Mouse (Mus musculus) midbrain, embryonic 13.5 days (tissue): ENCODE results near the gene Rps27. TPM values are rescaled to one million over a fixed set of nuclear protein-coding genes. Genes with fewer than 3 reads are reported as not detected.

Experiments used
- ATAC-seq: fragments of 200-750 bp; cut with Nextera tagmentation; 2 replicates; pipeline ENCODE4 v1.8.0; 2017; ENCODE audit warnings: mild to moderate bottlenecking, moderate TSS enrichment, moderate library complexity
- H3K27ac ChIP-seq: fragments of 300-500 bp; sonication (generic); 2 replicates; pipeline ENCODE4 v1.5.1; 2015; ENCODE audit warnings: inconsistent platforms, mild to moderate bottlenecking, moderate library complexity
- H3K27me3 ChIP-seq: fragments of 300-500 bp; sonication (generic); 2 replicates; pipeline ENCODE4 v1.6.1; 2015; ENCODE audit warnings: mild to moderate bottlenecking, inconsistent platforms
- H3K36me3 ChIP-seq: fragments of 300-500 bp; sonication (generic); 2 replicates; pipeline ENCODE4 v1.6.1; 2015; ENCODE audit warnings: mild to moderate bottlenecking, inconsistent platforms
- H3K4me1 ChIP-seq: fragments of 300-500 bp; sonication (generic); replicated peaks from 2 replicates; pipeline ENCODE4 v1.6.1; 2015; ENCODE audit warnings: inconsistent platforms
- H3K4me2 ChIP-seq: fragments of 300-500 bp; sonication (generic); replicated peaks from 2 replicates; pipeline ENCODE4 v1.6.1; 2015; ENCODE audit warnings: moderate library complexity, mild to moderate bottlenecking, inconsistent platforms
- H3K4me3 ChIP-seq: fragments of 300-500 bp; sonication (generic); replicated peaks from 2 replicates; pipeline ENCODE4 v1.5.1; 2015; ENCODE audit warnings: mild to moderate bottlenecking, inconsistent platforms
- H3K9ac ChIP-seq: fragments of 300-500 bp; sonication (generic); replicated peaks from 2 replicates; pipeline ENCODE4 v1.6.1; 2015; ENCODE audit warnings: mild to moderate bottlenecking, inconsistent platforms
- H3K9me3 ChIP-seq: fragments of 300-500 bp; sonication (generic); 2 replicates; pipeline ENCODE4 v1.6.1; 2016; ENCODE audit warnings: mild to moderate bottlenecking, inconsistent platforms
- WGBS: fragments of 180-500 bp; shearing (Covaris S2); methylation state at CpG from one replicate; pipeline ENCODE4 v1.1.7; 2015; 5-methylcytosine and 5-hydroxymethylcytosine counted together
- polyA plus RNA-seq: library from polyadenylated mRNA; unstranded; fragments of >200 nt; fragmentation: Nextera tagmentation; extraction: Ambion mirVana; gene quantifications from 2 replicates; pipeline ENCODE4 v1.2.1, GENCODE M21; 2015

The Rps27 gene
- polyA plus RNA-seq, 1 experiment from 2014 or later: 1,129 TPM

DNA sequence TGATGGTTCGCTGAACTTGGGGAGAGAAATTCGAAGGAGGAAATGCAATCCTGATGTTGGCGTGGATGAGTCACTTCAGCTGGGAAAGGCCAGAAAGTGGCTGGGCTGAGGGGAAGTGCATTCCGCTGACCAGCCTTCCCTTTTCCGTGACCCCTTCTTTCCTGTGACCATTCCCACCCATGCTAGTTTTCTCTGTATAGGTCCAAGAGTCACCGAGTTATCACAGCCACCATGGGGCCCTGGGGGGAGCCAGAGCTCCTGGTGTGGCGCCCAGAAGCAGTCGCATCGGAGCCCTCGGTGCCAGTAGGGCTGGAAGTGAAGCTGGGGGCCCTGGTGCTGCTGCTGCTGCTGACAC, 35.3 kb upstream of the Rps27 start:
- no peak for ATAC-seq
- Histone ChIP-seq H3K4me1 (peaks cover 20% of the 10 kb centered on the region), H3K4me3 (peak overlapping the region; percentile 70), H3K27ac (peak overlapping the region; percentile 89), H3K27me3 (no peaks in the 10 kb centered on the region), H3K36me3 (peaks cover 14% of the 10 kb centered on the region), H3K9ac (peak overlapping the region; percentile 84), H3K9me3 (no peaks in the 10 kb centered on the region), H3K4me2 (peak overlapping the region; percentile 86)
- WGBS: 12% methylated on average over 10 of the region's 10 CpGs

DNA sequence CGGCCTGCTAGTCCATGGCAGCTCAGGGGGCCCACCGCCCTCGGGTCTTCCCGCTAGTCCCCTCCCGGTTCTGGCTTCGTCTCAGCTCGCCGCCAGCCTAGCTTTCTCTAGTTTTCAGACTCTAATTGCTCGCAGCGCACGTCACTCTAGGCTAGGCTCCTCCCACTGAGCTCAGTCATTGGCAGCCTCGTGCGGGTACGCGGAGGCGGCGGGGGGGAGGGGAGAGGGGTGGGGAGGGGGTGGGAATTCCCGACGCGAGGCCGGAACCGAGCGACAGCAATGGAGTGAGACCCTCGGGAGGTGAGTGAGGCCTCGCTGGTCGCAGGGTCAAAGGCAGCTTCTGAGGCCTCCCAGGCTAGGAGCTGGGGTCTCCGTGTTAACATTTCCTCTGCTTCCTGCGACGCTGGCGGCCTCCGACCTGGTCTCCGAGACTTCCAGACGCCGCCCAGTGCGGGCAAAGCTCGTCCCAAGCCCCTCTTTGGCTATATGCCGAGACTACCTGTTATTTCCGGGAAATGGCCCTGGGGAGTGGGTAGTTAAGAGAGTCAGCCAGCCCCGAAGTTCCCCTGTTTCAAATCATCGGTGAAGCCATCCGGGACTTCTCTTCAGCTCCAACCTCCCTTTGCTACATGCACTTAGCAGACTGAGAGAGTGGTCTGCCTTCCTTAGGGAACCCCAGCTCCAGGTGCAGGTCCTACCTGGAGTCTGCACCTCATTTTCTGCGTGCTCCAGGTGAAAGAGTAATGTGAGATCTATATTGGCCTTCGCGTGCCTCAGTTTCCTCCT, 34.7 kb upstream of the Rps27 start, which contains the start of gene Slc39a1:
TSS of gene Slc39a1 (plus strand) at position 213 of the 786 bp plus-strand sequence.
- Histone ChIP-seq H3K36me3 (peaks cover 14% of the 10 kb centered on the region), H3K9me3 (no peaks in the 10 kb centered on the region), H3K9ac (peak within 1 kb of the TSS; percentile 84), H3K27me3 (no peaks in the 10 kb centered on the region), H3K27ac (peak within 1 kb of the TSS; percentile 89), H3K4me2 (peak within 1 kb of the TSS; percentile 86), H3K4me1 (peaks cover 26% of the 10 kb centered on the region), H3K4me3 (peak within 1 kb of the TSS; percentile 70)
- ATAC-seq: peak; percentile 96
- under 1% methylated on average over 44 of the region's 44 CpGs for WGBS

DNA sequence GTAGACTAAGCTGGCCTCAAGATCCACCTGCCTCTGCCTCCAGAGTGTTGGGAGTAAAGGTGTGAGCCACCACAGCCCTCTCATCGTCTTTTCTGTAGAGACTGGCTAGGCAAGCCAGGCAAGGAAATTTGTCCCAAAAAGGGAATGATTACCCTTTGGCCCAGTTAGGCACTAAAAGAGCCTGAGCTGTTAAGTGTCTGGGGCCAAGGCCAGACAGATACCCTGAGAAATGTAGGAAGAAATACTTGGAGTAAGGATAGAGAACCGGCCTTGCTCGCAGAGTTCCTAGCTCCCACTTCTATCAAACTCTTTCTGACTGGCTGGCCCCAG, 34.1 kb upstream of the Rps27 start:
- Histone ChIP-seq H3K9me3 (no peaks in the 10 kb centered on the region), H3K4me1 (peaks cover 31% of the 10 kb centered on the region), H3K4me2 (peak overlapping the region; percentile 86), H3K4me3 (peak overlapping the region; percentile 70), H3K9ac (peak overlapping the region; percentile 52), H3K27me3 (no peaks in the 10 kb centered on the region), H3K36me3 (peaks cover 14% of the 10 kb centered on the region), H3K27ac (peak overlapping the region; percentile 89)
- ATAC-seq: no peak; the same call in 1 of the 2 replicates
- 3% methylated on average over 3 of the region's 3 CpGs for WGBS

DNA sequence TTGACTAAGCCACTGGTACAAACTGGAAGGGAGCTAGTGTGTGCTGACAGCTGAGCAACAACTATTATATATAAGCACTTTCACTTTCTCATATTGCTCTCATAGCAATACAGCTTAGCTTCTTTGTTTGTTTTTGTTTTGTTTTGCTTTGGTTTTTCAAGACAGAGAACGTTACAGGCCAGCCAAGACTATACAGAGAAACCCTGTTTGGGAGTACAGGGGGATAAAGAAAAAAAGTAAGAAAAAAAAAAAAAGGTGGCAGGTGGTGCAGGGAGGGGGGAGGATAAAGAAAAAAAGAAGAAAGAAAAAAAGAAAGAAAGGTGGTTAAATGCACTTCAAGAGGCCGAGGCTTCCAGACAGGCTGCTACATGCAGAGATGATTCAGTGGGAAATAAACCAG, 32.0 kb upstream of the Rps27 start:
- WGBS: 76% methylated on average over 2 of the region's 2 CpGs
- no peak for ATAC-seq

DNA sequence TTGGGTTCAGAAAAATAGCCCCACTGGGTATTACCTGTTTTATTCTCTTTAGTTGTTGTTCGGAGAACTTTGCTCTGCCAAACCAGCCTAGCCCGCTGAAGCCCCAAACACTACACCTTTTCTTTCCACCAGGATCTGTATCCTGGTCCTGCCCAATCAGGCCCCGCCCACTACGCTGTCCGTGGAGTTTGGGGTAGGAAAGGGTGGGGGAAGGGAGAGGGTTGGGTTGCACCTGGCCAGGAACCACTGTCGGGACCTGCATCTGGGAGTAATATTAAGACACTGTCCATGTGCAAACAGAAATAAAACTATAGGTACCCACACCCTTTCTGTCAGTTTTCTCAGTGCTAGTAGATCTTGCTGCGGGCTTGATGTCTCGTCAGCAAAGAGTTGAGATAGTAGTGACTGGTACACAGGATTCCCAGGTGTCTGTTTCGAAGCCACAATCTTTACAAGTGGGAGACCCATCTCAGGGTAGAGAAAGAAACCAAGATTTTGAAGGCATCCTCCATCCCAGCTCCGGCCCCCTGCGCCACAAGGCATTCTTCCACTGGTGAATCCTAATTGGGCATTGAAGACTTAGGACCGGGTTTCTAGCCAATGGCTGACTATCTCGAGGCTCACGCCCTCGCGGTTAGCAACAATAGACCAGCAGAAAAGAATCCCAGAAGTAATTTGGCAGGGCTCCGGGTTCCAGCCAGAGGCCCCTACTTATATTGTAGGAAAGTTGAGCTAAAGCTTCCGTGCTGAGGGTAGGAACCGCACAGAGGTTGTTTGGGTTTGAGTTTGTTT, 29.7 kb upstream of the Rps27 start, which contains the start of gene Creb3l4:
TSS of gene Creb3l4 (minus strand) at position 529 of the 792 bp plus-strand sequence.
- H3K27me3 ChIP-seq: no peaks in the 10 kb centered on the region
- H3K4me3 ChIP-seq: peak within 1 kb of the TSS; percentile 40
- H3K9me3 ChIP-seq: no peaks in the 10 kb centered on the region
- 0 out of 2 replicates have a peak within 1 kb of the TSS, but pooled peaks have one; percentile 30 for H3K27ac ChIP-seq
- peak; percentile 61 for ATAC-seq
- H3K9ac ChIP-seq: peak within 1 kb of the TSS; percentile 44
- peak within 1 kb of the TSS; percentile 71 for H3K4me2 ChIP-seq
- peaks cover 19% of the 10 kb centered on the region for H3K4me1 ChIP-seq
- 2% methylated on average over 19 of the region's 19 CpGs for WGBS
- H3K36me3 ChIP-seq: no peaks in the 10 kb centered on the region

More for the DNA sequence above, 32.0 kb upstream of the Rps27 start:
- Histone ChIP-seq H3K27ac (no peak overlapping the region), H3K4me2 (no peak overlapping the region), H3K9me3 (no peaks in the 10 kb centered on the region), H3K27me3 (no peaks in the 10 kb centered on the region), H3K9ac (no peak overlapping the region), H3K4me1 (peaks cover 32% of the 10 kb centered on the region), H3K4me3 (no peak overlapping the region), H3K36me3 (no peaks in the 10 kb centered on the region)

DNA sequence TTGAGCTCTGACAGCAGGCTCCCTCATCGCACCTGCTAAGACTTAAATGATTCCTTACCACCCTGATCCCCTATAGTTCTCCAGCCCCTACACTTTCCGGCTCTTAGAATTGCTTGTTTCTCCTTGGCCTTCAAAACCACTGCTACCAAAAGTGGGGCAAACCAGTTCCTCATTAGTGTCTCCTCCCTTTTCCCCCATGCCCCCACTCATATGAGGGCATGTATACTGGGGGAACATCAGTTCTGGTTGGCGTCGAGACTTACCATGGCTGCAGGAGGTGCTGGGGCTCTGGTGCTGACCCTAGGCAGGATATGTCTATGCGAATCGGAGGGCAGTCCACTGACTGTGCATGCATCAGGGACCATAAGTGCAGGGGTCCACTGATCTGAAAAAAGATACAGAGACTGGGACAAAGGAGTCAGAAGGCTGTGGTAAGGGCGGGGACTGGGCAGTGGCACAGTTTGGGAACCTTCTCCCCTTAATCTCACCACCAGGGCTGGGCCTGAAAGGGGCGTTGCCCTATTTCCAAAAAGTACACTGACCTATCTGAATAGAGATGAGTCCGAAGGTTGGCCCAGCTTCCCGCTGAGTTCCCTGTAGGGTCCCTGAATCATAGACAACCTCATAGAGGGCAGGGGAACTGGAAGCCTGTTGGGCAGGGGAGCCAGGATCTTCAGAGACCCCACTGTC, 28.4 kb upstream of the Rps27 start:
- no peaks in the 10 kb centered on the region for H3K27me3 ChIP-seq
- H3K36me3 ChIP-seq: peaks cover 3% of the 10 kb centered on the region; the same call in 1 of the 2 replicates
- no peaks in the 10 kb centered on the region for H3K9me3 ChIP-seq
- 88% methylated on average over 10 of the region's 10 CpGs for WGBS
- no peak overlapping the region for H3K4me2 ChIP-seq
- H3K4me3 ChIP-seq: no peak overlapping the region
- 0 out of 2 replicates have a peak, but pooled peaks have one; percentile 27 for ATAC-seq
- no peak overlapping the region for H3K9ac ChIP-seq
- no peak overlapping the region for H3K27ac ChIP-seq
- peaks cover 16% of the 10 kb centered on the region for H3K4me1 ChIP-seq

DNA sequence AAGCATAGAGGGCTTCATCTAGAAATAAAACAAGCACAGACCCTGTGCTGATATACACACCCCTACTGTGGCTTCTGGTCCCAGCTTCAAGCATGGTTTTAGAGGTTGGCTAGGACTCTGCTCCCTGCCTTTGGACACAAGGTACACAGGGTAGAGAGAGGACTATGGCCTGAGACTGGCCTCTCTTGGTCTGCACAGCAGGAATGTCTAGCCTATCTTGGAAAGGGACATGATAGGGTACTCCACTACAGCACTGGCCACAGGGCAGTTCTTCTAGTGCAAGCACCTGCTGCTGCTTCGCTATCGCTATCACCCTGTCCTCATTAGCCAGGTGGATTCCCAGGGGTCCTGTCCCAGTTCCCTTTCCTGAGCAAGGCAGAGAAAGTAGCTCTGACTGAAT, 27.8 kb upstream of the Rps27 start:
- H3K9ac ChIP-seq: no peak overlapping the region
- no peak overlapping the region for H3K4me3 ChIP-seq
- no peaks in the 10 kb centered on the region for H3K9me3 ChIP-seq
- 95% methylated on average over 2 of the region's 2 CpGs for WGBS
- H3K27me3 ChIP-seq: no peaks in the 10 kb centered on the region
- H3K4me2 ChIP-seq: no peak overlapping the region
- peaks cover 5% of the 10 kb centered on the region for H3K36me3 ChIP-seq
- H3K27ac ChIP-seq: no peak overlapping the region
- peaks cover 16% of the 10 kb centered on the region for H3K4me1 ChIP-seq
- ATAC-seq: no peak

DNA sequence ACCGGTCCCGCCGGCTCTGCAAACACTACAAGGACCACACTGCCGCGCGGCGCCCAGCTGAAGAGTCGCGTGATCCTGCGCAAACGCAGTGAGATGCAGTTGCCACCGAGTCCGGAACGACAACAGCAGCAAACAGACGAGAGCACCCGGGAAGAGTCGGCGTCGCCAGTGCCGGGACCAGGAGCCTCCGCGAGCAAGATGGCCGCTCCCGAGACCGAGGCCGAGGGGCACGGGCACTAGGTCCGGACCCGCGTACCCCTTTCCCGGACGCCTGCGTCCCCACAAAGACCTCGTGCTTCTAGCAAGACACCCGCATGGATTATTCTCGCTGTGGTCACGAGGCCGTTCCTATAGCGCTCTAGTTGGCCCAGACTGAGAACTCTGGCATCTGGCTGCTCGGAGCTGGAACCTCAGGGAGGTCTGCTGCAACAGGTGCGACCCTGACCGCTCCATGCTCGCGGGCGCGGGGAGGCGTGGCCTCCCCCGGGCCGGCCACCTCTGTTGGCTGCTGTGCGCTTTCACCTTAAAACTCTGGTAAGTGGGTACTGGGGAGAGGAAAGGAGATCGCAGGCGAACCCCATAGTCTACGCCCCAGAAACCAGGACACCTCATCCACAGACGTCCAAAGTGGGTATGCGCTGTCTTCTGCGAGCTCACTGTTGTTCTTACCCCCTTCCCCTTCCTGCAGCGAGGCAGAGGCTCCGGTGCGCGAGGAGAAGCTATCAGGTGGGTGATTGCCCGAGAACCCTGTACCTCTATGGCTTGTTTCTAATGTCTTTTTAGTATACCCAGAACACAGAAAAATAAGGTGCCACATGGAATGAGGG, 18.3 kb upstream of the Rps27 start, which contains the start of gene Jtb:
TSS of gene Jtb (plus strand) at position 91 of the 827 bp plus-strand sequence.
- H3K4me1 ChIP-seq: peaks cover 15% of the 10 kb centered on the region

DNA sequence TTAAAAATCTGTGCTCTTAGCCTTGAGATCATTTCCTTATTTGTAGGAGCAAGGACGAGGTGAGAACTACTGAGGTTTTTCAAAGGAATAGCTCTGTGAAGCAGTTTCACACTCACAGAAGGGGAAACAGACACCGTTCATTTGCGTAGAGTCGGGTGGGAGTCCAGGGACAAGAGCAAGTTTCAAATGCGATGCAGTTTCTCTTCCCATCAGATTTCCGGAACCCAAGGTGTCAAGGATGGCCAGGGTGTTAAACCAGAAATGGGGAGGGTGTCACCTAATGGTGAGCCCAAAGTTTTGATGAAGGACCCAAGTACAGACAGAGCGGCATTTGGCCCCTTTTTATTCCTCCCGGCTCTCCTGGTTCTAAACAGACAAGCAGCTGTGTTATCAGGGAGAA, 17.6 kb upstream of the Rps27 start:
- Histone ChIP-seq H3K27me3 (no peaks in the 10 kb centered on the region), H3K36me3 (peaks cover 23% of the 10 kb centered on the region), H3K9ac (peak overlapping the region; percentile 81), H3K9me3 (no peaks in the 10 kb centered on the region), H3K27ac (peak overlapping the region; percentile 90), H3K4me2 (peak overlapping the region; percentile 89), H3K4me1 (peaks cover 15% of the 10 kb centered on the region), H3K4me3 (peak overlapping the region; percentile 73)
- ATAC-seq: no peak
- WGBS: 23% methylated on average over 8 of the region's 8 CpGs

More for the DNA sequence above, 18.3 kb upstream of the Rps27 start, which contains the start of gene Jtb:
- peak within 1 kb of the TSS; percentile 73 for H3K4me3 ChIP-seq
- peak within 1 kb of the TSS; percentile 89 for H3K4me2 ChIP-seq
- peak; percentile 99 for ATAC-seq
- under 1% methylated on average over 61 of the region's 61 CpGs for WGBS
- H3K9me3 ChIP-seq: no peaks in the 10 kb centered on the region
- H3K9ac ChIP-seq: peak within 1 kb of the TSS; percentile 81
- peaks cover 24% of the 10 kb centered on the region for H3K36me3 ChIP-seq
- H3K27ac ChIP-seq: peak within 1 kb of the TSS; percentile 90
- H3K27me3 ChIP-seq: no peaks in the 10 kb centered on the region

DNA sequence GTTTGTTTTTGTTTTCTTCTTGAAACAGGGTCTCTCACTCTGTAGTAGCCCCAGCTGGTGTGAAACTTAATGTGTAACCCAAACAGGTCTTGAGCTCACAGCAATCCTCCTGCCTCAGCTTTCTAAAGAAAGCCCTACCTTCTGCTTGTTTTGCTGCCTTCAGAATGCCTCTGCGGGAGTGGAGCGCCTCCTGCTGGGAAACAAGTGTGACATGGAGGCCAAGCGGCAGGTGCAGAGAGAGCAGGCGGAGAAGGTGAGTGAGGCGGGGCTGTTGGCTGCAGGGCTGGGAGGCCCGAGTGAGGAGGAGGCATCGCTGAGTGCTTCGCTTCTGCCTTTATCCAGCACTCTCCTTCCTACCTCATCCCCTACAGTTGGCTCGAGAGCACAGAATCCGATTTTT, 10.9 kb upstream of the Rps27 start:
- Histone ChIP-seq H3K36me3 (peaks cover 12% of the 10 kb centered on the region), H3K4me1 (peaks cover 17% of the 10 kb centered on the region), H3K4me2 (no peak overlapping the region), H3K4me3 (no peak overlapping the region), H3K27me3 (no peaks in the 10 kb centered on the region), H3K9me3 (no peaks in the 10 kb centered on the region), H3K27ac (no peak overlapping the region), H3K9ac (no peak overlapping the region)
- WGBS: 86% methylated on average over 10 of the region's 10 CpGs
- no peak for ATAC-seq

DNA sequence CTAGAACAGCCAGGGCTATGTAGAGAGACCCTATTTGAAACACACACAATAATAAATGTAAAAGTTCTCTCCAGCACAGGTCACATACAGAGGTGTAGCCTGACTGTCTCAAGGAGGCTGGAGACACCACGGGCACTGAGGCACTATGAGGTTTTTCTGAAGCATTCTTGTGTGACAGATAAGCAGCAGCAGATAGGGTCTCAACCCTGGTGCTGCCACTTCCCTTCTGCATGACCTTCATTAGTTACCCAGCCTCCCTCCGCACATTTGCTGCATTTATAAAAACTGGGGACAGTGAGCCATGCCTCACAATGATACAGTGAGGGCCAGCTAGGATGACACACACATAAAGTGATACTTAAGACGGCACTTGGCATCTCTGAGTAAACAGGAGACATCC, 9.5 kb upstream of the Rps27 start:
- ATAC-seq: no peak
- 85% methylated on average over 3 of the region's 3 CpGs for WGBS

More for the DNA sequence above, 9.5 kb upstream of the Rps27 start:
- peaks cover 17% of the 10 kb centered on the region for H3K4me1 ChIP-seq
- H3K4me2 ChIP-seq: no peak overlapping the region
- peaks cover 12% of the 10 kb centered on the region for H3K36me3 ChIP-seq
- no peaks in the 10 kb centered on the region for H3K9me3 ChIP-seq
- no peak overlapping the region for H3K4me3 ChIP-seq
- H3K27ac ChIP-seq: no peak overlapping the region
- no peak overlapping the region for H3K9ac ChIP-seq
- H3K27me3 ChIP-seq: no peaks in the 10 kb centered on the region
